Mouse (Mus musculus) limb, embryonic 12.5 days (tissue): Measurements from ENCODE around the gene Atad3a. TPM values are rescaled to one million over a fixed set of nuclear protein-coding genes. Genes with fewer than 3 reads are reported as not detected.

Source experiments
- ATAC-seq: fragments of 200-750 bp; cut with Nextera tagmentation; 2 replicates; pipeline ENCODE4 v1.8.0; 2017; ENCODE audit warnings: low read depth, moderate TSS enrichment; ENCODE audit not compliant: insufficient number of reproducible peaks, insufficient read depth, low FRiP score, low TSS enrichment
- H3K27ac ChIP-seq: fragments of 300-500 bp; sonication (generic); 2 replicates; pipeline ENCODE4 v1.5.1; 2016; ENCODE audit warnings: mild to moderate bottlenecking, moderate library complexity
- H3K27me3 ChIP-seq: fragments of 300-500 bp; sonication (generic); 2 replicates; pipeline ENCODE4 v1.6.1; 2016; ENCODE audit warnings: mild to moderate bottlenecking, moderate library complexity
- H3K36me3 ChIP-seq: fragments of 300-500 bp; sonication (generic); 2 replicates; pipeline ENCODE4 v1.6.1; 2016; ENCODE audit warnings: mild to moderate bottlenecking, moderate library complexity
- H3K4me1 ChIP-seq: fragments of 300-500 bp; sonication (generic); replicated peaks from 2 replicates; pipeline ENCODE4 v1.6.1; 2016
- H3K4me2 ChIP-seq: fragments of 300-500 bp; sonication (generic); 2 replicates; pipeline ENCODE4 v1.6.1; 2016; ENCODE audit warnings: mild to moderate bottlenecking, moderate library complexity
- H3K4me3 ChIP-seq: fragments of 300-500 bp; sonication (generic); replicated peaks from 2 replicates; pipeline ENCODE4 v1.5.1; 2016; ENCODE audit warnings: mild to moderate bottlenecking
- H3K9ac ChIP-seq: fragments of 300-500 bp; sonication (generic); replicated peaks from 2 replicates; pipeline ENCODE4 v1.6.1; 2016; ENCODE audit warnings: mild to moderate bottlenecking, moderate library complexity
- H3K9me3 ChIP-seq: fragments of 300-500 bp; sonication (generic); 2 replicates; pipeline ENCODE4 v1.6.1; 2016; ENCODE audit warnings: mild to moderate bottlenecking, moderate library complexity
- WGBS: fragments of 180-500 bp; shearing (Covaris S2); methylation state at CpG from one replicate; pipeline ENCODE4 v1.1.7; 2016; 5-methylcytosine and 5-hydroxymethylcytosine counted together
- polyA plus RNA-seq: library from polyadenylated mRNA; unstranded; fragments of >200 nt; fragmentation: Nextera tagmentation; extraction: Ambion mirVana; gene quantifications from 2 replicates; pipeline ENCODE4 v1.2.1, GENCODE M21; 2016

The Atad3a gene
- polyA plus RNA-seq, 1 experiment from 2014 or later = 108 TPM

DNA sequence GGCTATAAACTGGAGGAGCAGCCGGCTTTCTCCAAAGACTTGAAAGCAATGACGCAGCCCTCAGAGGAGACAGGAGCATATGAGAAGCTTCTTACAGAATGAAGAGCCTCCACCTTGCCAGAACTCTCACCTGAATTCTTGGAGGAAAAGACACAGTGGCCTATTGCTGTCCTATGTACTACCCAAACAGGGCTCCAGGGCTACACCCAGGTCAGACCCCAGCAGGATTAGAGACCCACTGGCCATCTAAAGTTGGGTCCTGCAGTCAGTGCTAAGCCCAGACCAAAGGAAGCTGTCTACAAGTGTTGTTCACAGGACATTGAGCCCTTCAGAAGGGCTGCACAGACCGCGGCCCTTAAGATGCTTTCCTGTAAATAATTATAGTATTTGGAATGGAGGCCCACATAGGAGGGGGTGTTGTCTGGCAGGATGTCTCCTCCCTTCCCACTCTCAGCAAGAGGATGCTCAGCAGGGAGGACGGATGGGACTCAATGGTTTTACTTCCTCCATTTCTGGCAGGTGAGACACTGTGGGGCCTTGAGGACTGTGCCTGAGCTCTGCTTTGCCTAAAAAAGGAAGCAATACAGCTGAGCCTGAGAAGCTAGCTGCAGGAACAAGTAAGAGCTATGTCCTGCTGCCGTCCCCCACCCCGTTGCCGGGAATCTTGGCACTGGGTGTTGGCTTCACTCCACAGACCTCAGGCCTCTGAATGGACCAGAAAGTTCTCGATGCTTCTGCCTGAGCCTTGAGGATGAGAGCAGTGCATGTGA lies 14.3 kb upstream of the Atad3a start:
- WGBS = 58% methylated on average over 9 of the region's 9 CpGs
- 0 out of 2 replicates have a peak overlapping the region, but pooled peaks have one; percentile 44 for H3K4me3 ChIP-seq
- no peaks in the 10 kb centered on the region for H3K36me3 ChIP-seq
- peak overlapping the region; percentile 82 for H3K4me2 ChIP-seq
- peaks cover 40% of the 10 kb centered on the region for H3K27me3 ChIP-seq
- no peaks in the 10 kb centered on the region for H3K9me3 ChIP-seq
- no peak overlapping the region for H3K27ac ChIP-seq
- H3K9ac ChIP-seq = peak overlapping the region; percentile 52; the same call in 1 of the 2 replicates
- no peak for ATAC-seq
- peaks cover 24% of the 10 kb centered on the region for H3K4me1 ChIP-seq

DNA sequence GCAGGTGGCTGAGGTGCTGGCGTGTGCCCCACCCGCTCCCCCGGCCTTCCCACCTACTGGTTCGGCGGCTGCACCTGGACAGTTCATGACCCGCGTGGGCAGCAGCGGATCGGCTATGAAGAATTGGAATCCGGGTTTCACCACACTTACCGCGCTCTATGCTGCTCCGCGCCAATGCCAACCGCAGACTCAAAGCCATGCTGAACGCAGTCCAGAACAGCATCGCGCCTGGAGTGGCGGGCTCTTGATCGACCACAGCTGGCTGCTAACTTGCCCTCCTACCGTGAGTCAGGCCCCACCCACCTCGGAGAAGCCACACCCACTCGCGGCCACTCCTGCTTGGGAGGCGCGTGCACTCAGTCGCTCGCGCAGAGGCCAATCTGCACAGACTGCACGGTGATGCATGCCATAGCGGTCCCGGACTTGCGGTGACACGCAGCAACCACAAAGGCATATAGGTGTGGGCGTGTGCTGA lies 13.4 kb upstream of the Atad3a start, which contains the start of gene Vwa1:
Vwa1 (minus strand) TSS at position 419 of the 475 bp plus-strand sequence.
- no peak within 1 kb of the TSS for H3K27ac ChIP-seq
- no peaks in the 10 kb centered on the region for H3K9me3 ChIP-seq
- WGBS = 2% methylated on average over 35 of the region's 35 CpGs
- H3K36me3 ChIP-seq = no peaks in the 10 kb centered on the region
- H3K4me1 ChIP-seq = peaks cover 29% of the 10 kb centered on the region
- peak within 1 kb of the TSS; percentile 44 for H3K4me3 ChIP-seq
- peak within 1 kb of the TSS; percentile 52 for H3K9ac ChIP-seq
- peaks cover 40% of the 10 kb centered on the region for H3K27me3 ChIP-seq
- peak within 1 kb of the TSS; percentile 82 for H3K4me2 ChIP-seq
- peak; percentile 80 for ATAC-seq

DNA sequence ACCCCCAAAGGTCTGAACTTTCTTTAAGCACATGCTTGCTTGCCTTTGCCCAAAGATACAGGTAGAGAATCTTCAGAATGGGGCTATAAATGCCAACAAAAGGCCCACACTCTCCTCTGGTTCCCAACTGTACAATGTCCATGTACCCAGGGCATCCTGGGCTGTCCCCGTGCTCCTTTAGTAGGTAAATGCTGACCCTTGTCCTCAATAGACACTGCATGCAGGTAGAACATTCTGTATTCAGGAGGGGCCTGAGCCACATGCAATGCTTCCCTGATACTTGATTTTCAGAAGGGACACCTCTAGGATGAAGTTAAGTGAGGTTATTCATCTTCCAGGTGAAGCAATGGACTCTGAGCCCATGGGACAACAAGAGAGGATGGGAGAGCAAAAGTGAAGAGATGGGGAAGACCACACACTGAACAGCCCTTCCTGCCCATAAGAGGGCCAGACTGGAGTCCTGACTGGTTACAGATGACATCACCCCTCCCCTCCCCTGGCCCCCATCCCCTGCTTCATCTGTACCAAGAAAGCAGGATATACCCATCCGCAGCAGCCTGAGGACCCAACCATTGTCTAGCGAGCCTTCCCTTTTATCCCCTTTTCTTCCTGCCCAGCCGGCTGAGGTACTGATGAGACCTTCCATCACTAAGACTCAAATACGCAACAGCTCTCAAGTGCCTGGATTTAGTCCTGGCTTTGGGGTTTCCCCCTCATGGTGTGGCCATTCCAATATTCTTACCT lies 12.6 kb upstream of the Atad3a start:
- peak overlapping the region; percentile 82 for H3K4me2 ChIP-seq
- H3K9me3 ChIP-seq = no peaks in the 10 kb centered on the region
- H3K27me3 ChIP-seq = peaks cover 40% of the 10 kb centered on the region
- peaks cover 29% of the 10 kb centered on the region for H3K4me1 ChIP-seq
- ATAC-seq = no peak
- peak overlapping the region; percentile 52; the same call in 1 of the 2 replicates for H3K9ac ChIP-seq
- H3K36me3 ChIP-seq = no peaks in the 10 kb centered on the region
- H3K4me3 ChIP-seq = peak overlapping the region; percentile 44
- H3K27ac ChIP-seq = no peak overlapping the region
- 43% methylated on average over 5 of the region's 5 CpGs for WGBS

DNA sequence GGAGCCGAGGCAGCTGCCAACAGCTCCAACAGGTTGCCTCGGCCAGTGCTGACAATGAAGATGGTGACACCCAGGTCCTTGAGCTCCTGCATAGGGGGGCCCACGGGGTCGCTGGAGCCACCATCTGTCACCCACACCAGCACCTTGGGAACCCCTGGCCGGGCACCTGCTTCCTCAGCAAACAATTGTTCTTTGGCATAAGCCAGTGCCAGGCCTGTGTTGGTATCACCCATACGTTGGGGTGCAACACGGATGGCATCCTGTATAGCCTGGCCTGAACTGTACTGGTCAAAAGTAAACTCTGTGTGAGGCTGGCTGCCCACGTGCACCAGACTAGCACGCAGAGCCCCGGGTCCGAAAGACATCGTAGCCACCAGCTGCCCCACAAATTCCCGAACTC lies 11.9 kb upstream of the Atad3a start:
- Histone ChIP-seq H3K4me1 (peaks cover 29% of the 10 kb centered on the region), H3K9ac (no peak overlapping the region), H3K36me3 (no peaks in the 10 kb centered on the region), H3K4me3 (no peak overlapping the region), H3K27ac (no peak overlapping the region), H3K4me2 (no peak overlapping the region), H3K27me3 (peaks cover 40% of the 10 kb centered on the region), H3K9me3 (no peaks in the 10 kb centered on the region)
- no peak for ATAC-seq
- WGBS = 86% methylated on average over 13 of the region's 13 CpGs

DNA sequence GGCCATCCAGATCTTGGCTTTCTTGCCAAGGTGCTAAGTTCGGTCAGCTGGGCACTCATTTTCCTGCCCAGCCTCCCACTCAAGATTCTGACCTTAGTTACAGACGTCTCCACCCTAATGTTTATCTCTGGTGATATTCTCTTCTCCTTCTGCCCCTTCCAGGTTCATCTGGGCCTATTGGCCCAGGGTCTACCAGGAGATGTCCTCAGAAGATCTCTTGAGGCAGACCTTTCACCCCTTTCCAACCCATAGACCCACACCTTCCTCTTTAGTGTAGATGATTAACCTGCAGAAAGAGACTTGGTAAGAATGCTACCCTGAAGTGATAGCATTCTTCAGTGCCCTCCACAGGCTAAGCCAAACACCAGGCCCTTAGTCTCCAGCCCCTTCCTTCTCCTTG lies 10.8 kb upstream of the Atad3a start:
- Histone ChIP-seq H3K36me3 (no peaks in the 10 kb centered on the region), H3K4me2 (no peak overlapping the region), H3K4me1 (peaks cover 29% of the 10 kb centered on the region), H3K9ac (no peak overlapping the region), H3K27ac (no peak overlapping the region), H3K27me3 (peaks cover 40% of the 10 kb centered on the region), H3K9me3 (no peaks in the 10 kb centered on the region), H3K4me3 (no peak overlapping the region)
- no peak for ATAC-seq
- 75% methylated on average over 2 of the region's 2 CpGs for WGBS

DNA sequence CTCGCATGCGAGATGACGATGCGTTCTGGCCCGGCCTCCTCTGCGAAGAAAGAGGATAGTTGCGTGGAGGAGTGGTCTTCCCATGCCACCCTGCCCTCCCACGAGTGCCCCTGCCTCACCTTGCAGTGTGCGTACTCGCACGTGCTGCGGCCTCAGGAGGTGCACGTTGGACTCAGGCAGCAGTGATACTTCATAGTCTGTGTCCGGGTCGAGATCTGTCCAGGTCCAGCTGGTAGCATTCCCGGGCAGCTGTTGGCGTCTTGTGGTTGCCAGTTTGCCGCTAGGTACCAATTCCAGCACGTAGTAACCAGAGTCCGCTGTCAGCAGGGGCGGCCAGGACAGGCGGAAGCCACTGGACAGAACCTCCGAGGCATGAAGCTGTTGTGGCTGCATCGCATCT lies 9.7 kb upstream of the Atad3a start:
- H3K36me3 ChIP-seq = no peaks in the 10 kb centered on the region
- no peaks in the 10 kb centered on the region for H3K9me3 ChIP-seq
- H3K9ac ChIP-seq = peak overlapping the region; percentile 75
- peak overlapping the region; percentile 80 for H3K4me2 ChIP-seq
- H3K27me3 ChIP-seq = peaks cover 38% of the 10 kb centered on the region
- H3K4me3 ChIP-seq = peak overlapping the region; percentile 58
- H3K27ac ChIP-seq = no peak overlapping the region
- 46% methylated on average over 24 of the region's 24 CpGs for WGBS
- 0 out of 2 replicates have a peak, but pooled peaks have one; percentile 9 for ATAC-seq
- H3K4me1 ChIP-seq = peaks cover 29% of the 10 kb centered on the region

DNA sequence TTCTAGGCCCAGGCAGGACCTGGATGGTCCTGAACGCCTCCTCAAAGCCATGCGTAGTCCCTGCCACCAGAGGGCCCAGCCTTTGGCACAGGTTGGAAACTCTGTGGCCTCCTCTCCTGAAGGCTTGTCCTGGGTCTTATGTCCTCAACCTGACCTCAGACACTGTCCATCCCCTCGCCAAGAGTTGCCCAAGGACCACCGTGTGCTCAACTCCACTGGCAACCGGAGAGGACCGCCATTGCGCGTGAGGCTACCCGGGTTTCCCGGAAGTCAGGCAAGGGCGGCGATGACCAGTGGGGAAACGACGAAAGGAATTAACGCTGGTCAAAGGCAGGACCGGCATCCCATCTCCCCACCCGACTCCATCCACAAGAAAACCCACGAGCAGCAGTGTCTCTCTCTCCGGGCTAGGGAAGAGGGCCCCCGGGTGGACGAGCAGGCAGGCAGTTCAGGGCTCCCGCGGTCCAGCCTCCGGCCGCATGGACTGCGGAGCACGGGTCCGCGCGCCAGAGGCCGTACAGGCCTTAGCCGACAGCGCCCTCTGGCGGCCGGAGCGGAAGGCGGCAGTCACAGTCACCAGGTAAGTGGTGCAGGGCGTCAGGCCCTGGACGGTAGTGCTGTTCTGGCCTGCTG lies 9.1 kb upstream of the Atad3a start:
- Histone ChIP-seq H3K4me2 (peak overlapping the region; percentile 80), H3K4me1 (peaks cover 27% of the 10 kb centered on the region), H3K9me3 (no peaks in the 10 kb centered on the region), H3K36me3 (no peaks in the 10 kb centered on the region), H3K27me3 (peaks cover 32% of the 10 kb centered on the region), H3K9ac (peak overlapping the region; percentile 75), H3K27ac (peak overlapping the region; percentile 80), H3K4me3 (peak overlapping the region; percentile 58)
- 1% methylated on average over 39 of the region's 39 CpGs for WGBS
- ATAC-seq = peak; percentile 83

DNA sequence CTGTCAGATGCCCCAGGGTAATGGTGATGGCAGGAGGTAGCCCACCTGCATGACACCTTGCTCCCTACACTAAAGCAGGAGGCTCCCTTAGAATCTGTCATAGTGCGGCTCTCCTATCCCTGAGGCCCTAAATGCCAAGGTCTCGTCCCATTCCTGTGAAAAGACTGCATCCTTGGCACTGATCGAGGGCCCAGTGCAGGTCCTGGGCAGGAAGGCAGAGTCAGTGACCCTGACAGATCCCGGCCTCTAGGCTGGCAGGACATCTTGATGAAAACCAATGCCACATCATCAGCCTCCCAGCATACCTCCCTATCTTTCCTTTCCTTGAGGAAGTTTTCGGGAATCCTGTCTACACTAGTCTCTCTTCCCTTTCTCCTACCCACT lies 8.6 kb upstream of the Atad3a start:
- Histone ChIP-seq H3K4me2 (peak overlapping the region; percentile 80), H3K27ac (peak overlapping the region; percentile 80; the same call in 1 of the 2 replicates), H3K4me1 (peaks cover 22% of the 10 kb centered on the region), H3K4me3 (peak overlapping the region; percentile 58), H3K9me3 (no peaks in the 10 kb centered on the region), H3K9ac (peak overlapping the region; percentile 75), H3K27me3 (peaks cover 30% of the 10 kb centered on the region), H3K36me3 (no peaks in the 10 kb centered on the region)
- no peak for ATAC-seq
- WGBS = 67% methylated on average over 5 of the region's 5 CpGs

DNA sequence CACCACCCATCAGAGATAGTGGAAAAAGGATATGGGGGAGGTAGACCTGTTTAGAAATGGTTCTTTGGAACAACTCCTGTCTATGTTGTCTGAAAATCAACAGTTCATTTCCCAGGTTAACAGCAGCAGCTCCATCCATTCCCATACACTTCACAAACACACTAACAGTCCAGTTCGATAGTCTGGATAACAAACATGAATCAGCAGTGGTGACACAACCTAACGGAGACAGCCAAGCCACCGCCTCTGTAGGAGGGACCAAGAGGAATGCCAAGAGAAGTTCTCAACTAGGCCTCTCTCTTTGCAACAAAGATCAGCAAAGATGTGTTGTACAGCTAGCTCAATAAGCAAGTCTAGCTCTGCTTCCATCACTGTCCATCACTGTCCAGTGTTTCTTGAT lies 1.5 kb upstream of the Atad3a start:
- Histone ChIP-seq H3K9ac (no peak overlapping the region), H3K27ac (no peak overlapping the region), H3K9me3 (no peaks in the 10 kb centered on the region), H3K36me3 (peaks cover 8% of the 10 kb centered on the region), H3K27me3 (no peaks in the 10 kb centered on the region), H3K4me3 (no peak overlapping the region), H3K4me1 (peaks cover 27% of the 10 kb centered on the region), H3K4me2 (0 out of 2 replicates have a peak overlapping the region, but pooled peaks have one; percentile 97)
- 90% methylated on average over 3 of the region's 3 CpGs for WGBS
- no peak for ATAC-seq

DNA sequence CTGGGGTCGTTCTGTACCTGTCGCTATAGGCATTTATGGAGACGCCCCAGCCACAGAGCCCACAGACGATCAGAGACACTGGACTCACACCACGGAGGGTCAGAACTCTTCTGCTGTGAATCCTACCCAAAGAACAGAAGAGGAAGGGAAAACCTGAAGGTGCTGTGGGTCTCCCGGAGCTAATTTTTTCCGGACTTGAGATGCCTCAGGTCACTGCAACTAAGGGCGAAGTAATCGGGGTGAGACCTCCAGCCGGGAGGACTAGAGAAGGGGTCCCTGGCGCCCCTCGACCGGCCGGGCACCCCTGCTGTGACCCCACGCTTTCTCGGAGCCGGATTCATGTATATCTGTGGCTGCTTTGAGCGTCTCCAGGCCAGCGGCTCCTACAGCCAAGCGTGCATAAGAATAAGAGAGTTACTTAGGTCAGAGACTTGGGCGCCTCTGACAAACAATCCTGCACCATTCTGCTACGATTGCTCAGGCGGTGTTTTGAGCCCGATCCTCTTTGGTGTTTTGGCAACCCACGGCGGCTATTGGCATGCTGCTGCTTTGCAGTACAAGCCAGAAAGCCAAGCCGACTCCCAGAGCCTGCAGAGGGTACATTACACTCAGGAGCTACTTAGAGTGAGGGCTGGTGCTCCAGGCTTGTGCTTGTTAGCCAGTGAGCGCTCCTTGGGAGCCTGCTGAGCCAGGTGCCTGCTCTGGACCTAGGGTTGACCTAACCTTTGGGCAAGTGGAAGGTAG lies 635 bp upstream of the Atad3a start:
- H3K9ac ChIP-seq = peak overlapping the region; percentile 82
- peaks cover 27% of the 10 kb centered on the region for H3K4me1 ChIP-seq
- H3K4me2 ChIP-seq = peak overlapping the region; percentile 97
- peak overlapping the region; percentile 64 for H3K27ac ChIP-seq
- H3K27me3 ChIP-seq = no peaks in the 10 kb centered on the region
- peak overlapping the region; percentile 89 for H3K4me3 ChIP-seq
- no peaks in the 10 kb centered on the region for H3K9me3 ChIP-seq
- ATAC-seq = peak; percentile 12; the same call in 1 of the 2 replicates
- peaks cover 16% of the 10 kb centered on the region for H3K36me3 ChIP-seq
- WGBS = 3% methylated on average over 28 of the region's 28 CpGs
